ENCODE assay signal across 23 mouse cellular contexts in genomic region chr3:68210422-68210821, GRCm38 (mm10).
DNase-seq lines count a peak whose midpoint lies in the region; ATAC-seq and TF ChIP-seq lines count a peak whose summit lies in the region.
"Had no signal": no experiment of that assay in that cellular context is flagged by ENCODE, and none has a peak within 500 bp of the region (broad histone marks: within the 10 kb centered on the region; RNA-seq: fewer than 3 reads in every experiment).

No protein-coding gene starts in this region.

- no peak overlapping the region for H3K4me3 ChIP-seq in forebrain, postnatal 0 days (ENCODE audit: low read depth, low read length)
- H3K4me3 ChIP-seq in forebrain, embryonic 10.5 days: no peak overlapping the region
- no peak overlapping the region for H3K4me3 ChIP-seq in midbrain, embryonic 11.5 days (ENCODE audit: low read depth, low read length)
- H3K4me3 ChIP-seq in midbrain, embryonic 16.5 days (ENCODE audit: low read depth, low read length): no peak overlapping the region
- H3K4me3 ChIP-seq: embryonic facial prominence, embryonic 12.5 days; embryonic facial prominence, embryonic 15.5 days; forebrain, embryonic 13.5 days; hindbrain, embryonic 10.5 days; hindbrain, embryonic 13.5 days; intestine, embryonic 15.5 days had no signal

- no peaks in the 10 kb centered on the region for H3K27me3 ChIP-seq in forebrain, postnatal 0 days (ENCODE audit: insufficient read depth, low read length)
- no peaks in the 10 kb centered on the region for H3K27me3 ChIP-seq in forebrain, embryonic 10.5 days (ENCODE audit: poor library complexity, severe bottlenecking)
- no peaks in the 10 kb centered on the region for H3K27me3 ChIP-seq in midbrain, embryonic 11.5 days (ENCODE audit: control insufficient read depth, insufficient read depth, low read length)
- no peaks in the 10 kb centered on the region for H3K27me3 ChIP-seq in midbrain, embryonic 16.5 days (ENCODE audit: control insufficient read depth, insufficient read depth, low read depth, low read length)
- H3K27me3 ChIP-seq: embryonic facial prominence, embryonic 12.5 days; embryonic facial prominence, embryonic 15.5 days; forebrain, embryonic 13.5 days; hindbrain, embryonic 13.5 days; intestine, embryonic 15.5 days had no signal

- no peaks in the 10 kb centered on the region for H3K9me3 ChIP-seq in forebrain, postnatal 0 days (ENCODE audit: low read length)
- no peaks in the 10 kb centered on the region for H3K9me3 ChIP-seq in forebrain, embryonic 10.5 days
- H3K9me3 ChIP-seq in midbrain, embryonic 11.5 days (ENCODE audit: control insufficient read depth, low read length): no peaks in the 10 kb centered on the region
- no peaks in the 10 kb centered on the region for H3K9me3 ChIP-seq in midbrain, embryonic 16.5 days (replicated peaks; ENCODE audit: control insufficient read depth, low read length, poor library complexity, severe bottlenecking)
- H3K9me3 ChIP-seq: embryonic facial prominence, embryonic 12.5 days; embryonic facial prominence, embryonic 15.5 days; forebrain, embryonic 13.5 days; hindbrain, embryonic 10.5 days; hindbrain, embryonic 13.5 days; intestine, embryonic 15.5 days had no signal

- H3K36me3 ChIP-seq in forebrain, postnatal 0 days (ENCODE audit: insufficient read depth): no peaks in the 10 kb centered on the region
- no peaks in the 10 kb centered on the region for H3K36me3 ChIP-seq in forebrain, embryonic 10.5 days (replicated peaks)
- H3K36me3 ChIP-seq in midbrain, embryonic 11.5 days (ENCODE audit: control insufficient read depth, insufficient read depth, low read length): no peaks in the 10 kb centered on the region
- H3K36me3 ChIP-seq in midbrain, embryonic 16.5 days (ENCODE audit: control insufficient read depth, insufficient read depth, low read length): no peaks in the 10 kb centered on the region
- H3K36me3 ChIP-seq: embryonic facial prominence, embryonic 12.5 days; embryonic facial prominence, embryonic 15.5 days; hindbrain, embryonic 10.5 days; hindbrain, embryonic 13.5 days; intestine, embryonic 15.5 days had no signal

- ATAC-seq in forebrain, postnatal 0 days: peak; percentile 74; the same call in 1 of the 2 replicates
- ATAC-seq in midbrain, embryonic 11.5 days (ENCODE audit: low FRiP score): no peak
- ATAC-seq in midbrain, embryonic 16.5 days: no peak
- ATAC-seq: activated CD4-positive, CD25-positive, alpha-beta regulatory T cell, adult 4 months; forebrain, embryonic 13.5 days; hindbrain, embryonic 16.5 days; intestine, embryonic 15.5 days had no signal

- H3K9ac ChIP-seq in forebrain, postnatal 0 days: no peak overlapping the region
- H3K9ac ChIP-seq in midbrain, embryonic 11.5 days (ENCODE audit: low read length): no peak overlapping the region
- no peak overlapping the region for H3K9ac ChIP-seq in midbrain, embryonic 16.5 days (ENCODE audit: low read depth, low read length)
- H3K9ac ChIP-seq: embryonic facial prominence, embryonic 12.5 days; embryonic facial prominence, embryonic 15.5 days; forebrain, embryonic 13.5 days; hindbrain, embryonic 13.5 days; intestine, embryonic 15.5 days had no signal

- no peaks in the 10 kb centered on the region for H3K4me1 ChIP-seq in forebrain, postnatal 0 days (ENCODE audit: insufficient read depth)
- H3K4me1 ChIP-seq in forebrain, embryonic 10.5 days: no peaks in the 10 kb centered on the region
- H3K4me1 ChIP-seq in midbrain, embryonic 11.5 days (ENCODE audit: control insufficient read depth, insufficient read depth, low read length): no peaks in the 10 kb centered on the region
- no peaks in the 10 kb centered on the region for H3K4me1 ChIP-seq in midbrain, embryonic 16.5 days (ENCODE audit: control insufficient read depth, insufficient read depth, low read length)
- H3K4me1 ChIP-seq: embryonic facial prominence, embryonic 15.5 days; forebrain, embryonic 13.5 days; hindbrain, embryonic 10.5 days; hindbrain, embryonic 13.5 days; intestine, embryonic 15.5 days had no signal

- 58% methylated on average over 4 of the region's 4 CpGs for WGBS in forebrain, postnatal 0 days
- WGBS in forebrain, embryonic 10.5 days: 86% methylated on average over 4 of the region's 4 CpGs
- 82% methylated on average over 4 of the region's 4 CpGs for WGBS in midbrain, embryonic 11.5 days
- WGBS in midbrain, embryonic 16.5 days: 73% methylated on average over 4 of the region's 4 CpGs

- no peak overlapping the region for H3K27ac ChIP-seq in forebrain, postnatal 0 days (ENCODE audit: low read depth, low read length)
- H3K27ac ChIP-seq in forebrain, embryonic 10.5 days: no peak overlapping the region
- no peak overlapping the region for H3K27ac ChIP-seq in midbrain, embryonic 11.5 days (ENCODE audit: low read depth, low read length)
- H3K27ac ChIP-seq in midbrain, embryonic 16.5 days (ENCODE audit: low read length): no peak overlapping the region
- H3K27ac ChIP-seq: embryonic facial prominence, embryonic 12.5 days; embryonic facial prominence, embryonic 15.5 days; forebrain, embryonic 13.5 days; hindbrain, embryonic 10.5 days; hindbrain, embryonic 13.5 days; intestine, embryonic 15.5 days had no signal

- DNase-seq in cerebellum, postnatal 10 days: peak; percentile 12 to 17
- DNase-seq in cerebellum, postnatal 4 days (ENCODE audit: low spot score in 2 of 2): no peak
- DNase-seq in forebrain, postnatal 0 days: peak; percentile 49
- DNase-seq in forebrain, embryonic 10.5 days (ENCODE audit: extremely low spot score, low spot score): no peak
- DNase-seq in midbrain, embryonic 11.5 days (ENCODE audit: low spot score, missing footprints): peak; percentile 14
- no peak for DNase-seq in lung, postnatal 25 days (ENCODE audit: low spot score)
- DNase-seq: adrenal gland, postnatal 10 days; adrenal gland, postnatal 36 days; cerebellum, adult 11-12 months; cerebellum, adult 8-10 months; gastrocnemius, postnatal 10 days; gastrocnemius, postnatal 36 days; kidney, adult 11 months had no signal

- no peak overlapping the region for H3K4me2 ChIP-seq in forebrain, postnatal 0 days (ENCODE audit: low read depth)
- H3K4me2 ChIP-seq in midbrain, embryonic 11.5 days: no peak overlapping the region
- H3K4me2 ChIP-seq in midbrain, embryonic 16.5 days (ENCODE audit: low read length): no peak overlapping the region
- H3K4me2 ChIP-seq: embryonic facial prominence, embryonic 12.5 days; embryonic facial prominence, embryonic 15.5 days; forebrain, embryonic 13.5 days; heart, embryonic 11.5 days; hindbrain, embryonic 13.5 days; intestine, embryonic 15.5 days had no signal

- no peak for TF ChIP-seq CTCF in forebrain, postnatal 0 days (IDR thresholded peaks at IDR 0.05; ENCODE audit: low read depth)

Comparison
In these comparisons a context has a peak if more than half of its experiments do, and no peak if none do; other contexts are left out.
1. DNase-seq: peak in cerebellum, postnatal 10 days (2 of 2), forebrain, postnatal 0 days (single experiment) and midbrain, embryonic 11.5 days (single experiment); none in cerebellum, postnatal 4 days (0 of 2), forebrain, embryonic 10.5 days (single experiment) and lung, postnatal 25 days (single experiment).